Mouse (Mus musculus): ENCODE data around the gene Gm9936. TPM values are rescaled to one million over a fixed set of nuclear protein-coding genes. Genes with fewer than 3 reads are reported as not detected.

The Gm9936 gene
- not detected for polyA plus RNA-seq (2015; fragmentation: Illumina TruSeq; extraction: RNeasy Lipid Tissue Mini Kit (QIAGEN cat#74804); ENCODE audit: insufficient read depth, low replicate concordance)

DNA sequence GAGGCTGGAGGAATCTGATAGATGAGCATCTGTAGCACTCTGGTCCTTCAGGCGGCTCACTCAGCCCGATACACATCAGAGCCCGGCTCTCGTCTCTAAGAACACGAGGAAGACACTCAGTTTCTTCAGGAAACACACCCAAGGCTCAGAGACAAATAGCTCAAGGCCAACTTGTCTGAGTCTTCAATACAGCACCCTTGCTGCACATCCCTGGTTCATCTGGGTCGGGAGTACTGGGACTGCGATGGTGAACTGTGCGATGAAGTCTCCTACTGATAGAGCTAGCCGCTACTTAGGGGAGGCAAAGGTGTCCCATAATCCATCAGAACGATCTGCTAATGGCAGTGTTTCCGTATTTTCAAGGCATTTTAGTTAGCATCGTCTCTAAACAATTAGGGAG is at the start of gene Gm9936:
Gene Gm9936, minus strand, starts transcription at position 101 of the 400 bp plus-strand sequence.

DNA sequence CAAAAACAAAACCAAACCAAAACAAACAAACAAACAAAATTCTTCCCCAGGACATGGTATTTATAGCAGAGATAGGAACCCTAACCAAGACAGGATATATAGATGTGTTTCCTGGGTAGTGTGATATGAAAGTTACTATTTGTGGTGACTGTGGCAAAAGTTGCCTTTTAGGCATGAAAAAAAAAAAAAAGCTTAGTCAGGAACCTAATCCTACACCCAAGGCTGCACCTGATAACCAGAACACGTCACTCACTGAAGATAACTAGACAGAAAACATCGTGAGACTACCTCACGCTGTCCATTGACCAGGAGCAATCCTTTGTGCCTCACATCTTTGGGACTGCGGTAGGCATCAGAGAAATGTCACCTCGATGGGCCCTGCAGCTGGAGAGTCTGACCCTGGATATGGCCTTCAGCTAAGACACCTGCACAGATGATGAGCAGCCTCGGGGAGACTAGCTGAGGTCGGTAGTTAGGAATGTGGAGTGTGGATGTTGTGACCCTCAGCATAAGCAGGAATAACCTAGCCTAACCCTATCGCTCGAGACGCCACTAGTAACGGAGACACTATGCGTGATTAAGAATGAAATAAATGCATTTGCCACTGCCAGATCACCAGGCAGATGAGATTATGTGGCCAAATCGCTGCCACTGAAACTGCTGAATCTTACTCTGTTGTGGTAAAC is 38.3 kb upstream of the Gm9936 start, which contains the start of gene Oasl2:
Gene Oasl2, plus strand, starts transcription at position 249 of the 686 bp plus-strand sequence.

DNA sequence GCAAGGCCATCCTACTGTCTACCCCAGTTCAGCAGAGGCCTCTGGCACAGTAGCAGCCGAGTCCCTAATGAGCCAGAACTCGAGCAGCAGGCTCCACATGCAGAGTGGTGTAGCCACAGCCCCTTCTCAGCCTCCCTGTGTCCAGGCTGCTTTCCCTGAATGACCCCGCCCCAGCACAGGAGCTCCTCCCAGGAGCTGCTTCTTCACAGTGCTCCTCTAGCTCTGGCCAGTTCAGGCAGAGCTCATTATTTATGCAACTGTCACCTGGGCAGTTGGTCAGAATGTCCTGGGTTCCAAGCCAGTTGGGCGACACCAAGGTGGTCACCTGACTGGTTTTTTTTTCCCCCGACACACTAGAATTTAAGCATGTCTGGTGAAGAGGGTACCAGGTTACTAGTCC is 5.1 kb downstream of the Gm9936 start, which contains the start of gene 4930519G04Rik:
Gene 4930519G04Rik, plus strand, starts transcription at position 301 of the 400 bp plus-strand sequence.

DNA sequence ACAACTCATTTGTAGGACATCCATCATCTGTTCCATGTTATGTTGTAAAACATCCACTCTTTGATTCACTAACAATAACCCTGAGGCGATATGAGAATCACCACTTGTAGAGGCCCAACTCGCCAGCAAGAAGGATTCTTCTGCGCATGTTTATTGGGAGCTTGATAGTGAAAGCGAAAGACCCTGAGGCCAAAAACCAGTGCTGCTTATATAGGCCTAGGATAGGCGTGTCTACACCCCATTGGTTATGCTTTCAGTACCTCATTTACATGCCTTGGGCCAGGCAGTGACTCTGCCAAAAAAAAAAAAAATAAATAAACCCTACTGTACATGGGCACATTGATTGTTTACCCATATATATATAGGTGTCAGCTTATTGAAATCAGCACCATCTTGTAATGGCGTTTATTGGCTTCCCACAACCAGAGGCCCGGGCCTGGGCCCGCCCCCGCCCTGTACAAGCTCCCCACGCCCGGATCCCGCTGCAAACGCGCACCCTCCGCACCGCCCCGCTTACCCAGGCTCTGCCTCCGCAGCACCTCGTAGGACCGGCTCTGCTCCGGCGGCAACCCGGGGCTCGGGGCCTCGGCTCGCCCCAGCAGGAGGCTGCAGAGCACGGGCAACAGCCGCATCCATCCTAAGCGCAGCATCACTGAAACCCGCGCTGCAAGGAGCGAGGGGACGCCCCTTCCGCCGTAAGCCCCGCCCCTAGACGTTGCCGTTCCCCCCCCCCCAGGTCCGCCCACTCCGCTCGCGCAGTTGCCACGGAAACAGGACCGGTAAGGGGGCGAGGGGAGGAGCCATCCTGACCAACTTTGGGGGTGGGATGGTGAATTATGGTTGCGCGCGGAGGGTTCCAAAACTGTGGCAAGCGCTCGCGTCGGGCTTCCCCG is 35.4 kb downstream of the Gm9936 start, which contains the start of gene 1500011B03Rik:
Gene 1500011B03Rik, minus strand, starts transcription at position 673 of the 893 bp plus-strand sequence.

Other genes with a start within 250 kb of the Gm9936 start
- 0.87 TPM for gene Trpv4, start 200.3 kb downstream of the Gm9936 start, polyA plus RNA-seq (2015; fragmentation: Illumina TruSeq; extraction: RNeasy Lipid Tissue Mini Kit (QIAGEN cat#74804); ENCODE audit: insufficient read depth, low replicate concordance)
- 95.6 TPM for gene Gltp, start 167.7 kb downstream of the Gm9936 start, polyA plus RNA-seq (2015; fragmentation: Illumina TruSeq; extraction: RNeasy Lipid Tissue Mini Kit (QIAGEN cat#74804); ENCODE audit: insufficient read depth, low replicate concordance)
- gene Tchp, start 150.9 kb downstream of the Gm9936 start, polyA plus RNA-seq (2015; fragmentation: Illumina TruSeq; extraction: RNeasy Lipid Tissue Mini Kit (QIAGEN cat#74804); ENCODE audit: insufficient read depth, low replicate concordance): 15.2 TPM
- 132 TPM for gene Ankrd13a, start 84.0 kb downstream of the Gm9936 start, polyA plus RNA-seq (2015; fragmentation: Illumina TruSeq; extraction: RNeasy Lipid Tissue Mini Kit (QIAGEN cat#74804); ENCODE audit: insufficient read depth, low replicate concordance)
- gene Git2, start 83.2 kb downstream of the Gm9936 start, polyA plus RNA-seq (2015; fragmentation: Illumina TruSeq; extraction: RNeasy Lipid Tissue Mini Kit (QIAGEN cat#74804); ENCODE audit: insufficient read depth, low replicate concordance): 99.1 TPM
- 46.1 TPM for gene 1500011B03Rik, start 35.2 kb downstream of the Gm9936 start, polyA plus RNA-seq (2015; fragmentation: Illumina TruSeq; extraction: RNeasy Lipid Tissue Mini Kit (QIAGEN cat#74804); ENCODE audit: insufficient read depth, low replicate concordance)
- gene 4930519G04Rik, start 5.0 kb downstream of the Gm9936 start, polyA plus RNA-seq (2015; fragmentation: Illumina TruSeq; extraction: RNeasy Lipid Tissue Mini Kit (QIAGEN cat#74804); ENCODE audit: insufficient read depth, low replicate concordance): not detected
- 44.4 TPM for gene Oasl2, start 38.3 kb upstream of the Gm9936 start, polyA plus RNA-seq (2015; fragmentation: Illumina TruSeq; extraction: RNeasy Lipid Tissue Mini Kit (QIAGEN cat#74804); ENCODE audit: insufficient read depth, low replicate concordance)
- 8.6 TPM for gene Oasl1, start 64.6 kb upstream of the Gm9936 start, polyA plus RNA-seq (2015; fragmentation: Illumina TruSeq; extraction: RNeasy Lipid Tissue Mini Kit (QIAGEN cat#74804); ENCODE audit: insufficient read depth, low replicate concordance)
- 16.4 TPM for gene 2210016L21Rik, start 83.5 kb upstream of the Gm9936 start, polyA plus RNA-seq (2015; fragmentation: Illumina TruSeq; extraction: RNeasy Lipid Tissue Mini Kit (QIAGEN cat#74804); ENCODE audit: insufficient read depth, low replicate concordance)
- not detected for gene Hnf1a, start 112.4 kb upstream of the Gm9936 start, polyA plus RNA-seq (2015; fragmentation: Illumina TruSeq; extraction: RNeasy Lipid Tissue Mini Kit (QIAGEN cat#74804); ENCODE audit: insufficient read depth, low replicate concordance)
- 33.3 TPM for gene Sppl3, start 152.5 kb upstream of the Gm9936 start, polyA plus RNA-seq (2015; fragmentation: Illumina TruSeq; extraction: RNeasy Lipid Tissue Mini Kit (QIAGEN cat#74804); ENCODE audit: insufficient read depth, low replicate concordance)
- not detected for gene Gm10401, start 239.6 kb upstream of the Gm9936 start, polyA plus RNA-seq (2015; fragmentation: Illumina TruSeq; extraction: RNeasy Lipid Tissue Mini Kit (QIAGEN cat#74804); ENCODE audit: insufficient read depth, low replicate concordance)